Mouse (Mus musculus) frontal cortex, postnatal 14 days (tissue): ENCODE measurements at regions not wholly inside any gene's neighbourhood (a gene's known extent, or its start where the extent isn't known, plus 50 kb on each side); places are given as distances from the start of the nearest gene placed in this dataset.
"Not testable (repeated sequence)": the region's sequence is repeated elsewhere in the genome, so short reads cannot be mapped to it uniquely, and the experiment has no call there.

Experiments used
- DNase-seq, 2 experiments: peaks; one replicate each; pipeline ENCODE4 v3.0.0; 2022; ENCODE audit warnings: low spot score in 2 of 2

DNA sequence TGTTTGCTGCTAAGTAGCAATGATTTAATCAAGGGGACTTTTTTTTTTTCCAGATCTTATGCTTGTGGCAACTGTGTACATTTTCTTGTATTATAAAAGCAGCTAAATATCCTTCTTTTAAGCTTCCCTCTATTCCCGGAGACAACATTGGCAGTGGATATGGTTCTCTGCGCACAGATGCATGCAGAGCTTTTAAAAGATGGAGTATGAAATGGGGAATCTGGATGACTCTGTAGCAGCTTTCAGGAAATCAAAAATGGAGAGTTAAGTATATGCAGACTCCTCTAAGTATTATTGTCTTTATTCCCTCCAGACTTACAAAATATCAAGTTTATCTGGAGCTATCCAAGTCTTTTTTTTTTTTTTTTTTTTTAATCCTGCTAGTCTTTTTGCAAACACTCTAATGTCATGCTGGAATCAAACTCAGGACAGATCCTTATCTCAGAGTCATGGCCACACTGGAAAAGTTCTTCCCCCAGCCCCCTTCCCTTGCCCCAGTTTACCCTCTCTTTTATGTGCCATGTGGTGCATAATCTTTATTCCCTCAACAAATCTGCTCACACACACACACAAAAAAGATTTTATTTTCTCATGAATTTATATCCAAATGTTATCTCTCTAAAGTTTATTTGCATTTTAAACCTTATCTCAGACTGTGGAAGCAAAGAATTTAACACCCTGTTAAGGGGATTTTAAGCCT is 1080.3 kb upstream of the Cdh6 start:
- DNase-seq: no peak

DNA sequence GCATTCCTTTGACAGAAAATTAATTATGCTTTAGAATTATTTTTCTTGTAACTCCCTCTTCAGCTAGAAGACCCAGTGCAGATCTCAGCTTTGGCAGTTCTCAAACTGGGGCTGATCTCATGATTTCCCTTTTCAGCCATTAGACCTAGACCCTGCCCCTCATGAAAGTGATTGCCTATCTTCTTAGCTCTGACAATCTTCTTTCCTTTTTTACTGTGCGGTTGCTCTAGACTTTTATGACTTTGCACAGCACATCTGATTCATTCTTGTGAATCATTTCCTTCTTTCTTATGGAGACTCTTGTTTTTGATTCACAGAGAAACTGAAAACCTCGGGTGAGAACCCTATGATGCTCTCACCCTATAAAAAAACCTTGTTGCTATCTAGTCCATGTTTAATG is 1078.3 kb upstream of the Cdh6 start:
- DNase-seq: no peak

DNA sequence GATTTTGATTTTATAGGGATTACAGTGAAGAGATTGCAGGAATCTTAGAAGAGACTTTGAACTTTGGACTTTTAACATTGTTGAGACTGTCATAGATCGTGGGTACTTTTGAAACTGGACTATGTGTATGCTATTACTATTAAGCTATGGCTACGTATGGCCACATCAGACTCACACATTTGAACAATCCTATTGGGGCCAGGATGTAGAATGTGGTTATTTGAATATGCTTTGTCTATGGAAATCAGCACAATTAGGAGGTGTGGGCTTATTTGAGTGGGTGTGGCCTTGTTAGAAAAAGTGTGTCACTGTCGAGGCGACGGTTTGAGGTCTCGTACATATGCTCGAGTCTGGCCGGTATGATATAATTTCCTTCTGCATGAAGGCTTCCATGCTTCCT is 1041.8 kb upstream of the Cdh6 start:
- no peak for DNase-seq

DNA sequence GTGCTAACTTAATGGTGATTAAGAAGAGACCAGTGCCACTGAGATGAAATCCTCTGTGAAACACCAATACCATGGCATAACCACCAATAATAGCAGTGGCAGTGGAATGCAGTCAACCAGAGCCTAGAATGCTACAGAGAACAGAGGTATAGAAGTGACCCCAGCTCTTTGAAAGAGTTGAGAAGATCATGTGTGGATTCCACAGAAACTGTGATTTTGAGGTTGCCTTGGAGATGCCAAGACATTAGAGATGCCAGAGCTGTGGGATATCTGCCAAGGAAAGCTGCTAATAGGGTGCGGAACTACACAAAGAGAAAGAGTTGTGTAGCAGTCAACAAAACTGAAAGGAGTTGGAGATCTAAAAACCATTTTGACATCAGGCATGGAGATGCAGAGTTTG is 1041.3 kb upstream of the Cdh6 start:
- no peak for DNase-seq

DNA sequence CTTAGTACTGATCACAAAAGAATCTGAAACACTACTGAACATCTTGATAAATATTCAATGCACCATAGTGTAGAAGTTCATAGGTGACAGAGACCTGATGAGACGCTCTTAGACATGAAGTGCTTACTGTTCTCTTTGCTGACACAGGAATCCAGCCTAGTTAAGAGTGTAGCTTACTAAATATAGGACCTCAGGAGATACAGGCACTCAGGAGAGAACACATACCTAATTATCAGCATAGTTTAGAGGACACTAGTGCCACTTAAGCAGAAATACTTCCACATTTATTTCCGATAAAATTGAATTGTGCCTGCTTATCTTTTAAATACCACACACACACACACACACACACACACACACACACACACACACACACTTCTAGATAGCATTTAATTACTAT is 1004.0 kb upstream of the Cdh6 start:
- DNase-seq: no peak

DNA sequence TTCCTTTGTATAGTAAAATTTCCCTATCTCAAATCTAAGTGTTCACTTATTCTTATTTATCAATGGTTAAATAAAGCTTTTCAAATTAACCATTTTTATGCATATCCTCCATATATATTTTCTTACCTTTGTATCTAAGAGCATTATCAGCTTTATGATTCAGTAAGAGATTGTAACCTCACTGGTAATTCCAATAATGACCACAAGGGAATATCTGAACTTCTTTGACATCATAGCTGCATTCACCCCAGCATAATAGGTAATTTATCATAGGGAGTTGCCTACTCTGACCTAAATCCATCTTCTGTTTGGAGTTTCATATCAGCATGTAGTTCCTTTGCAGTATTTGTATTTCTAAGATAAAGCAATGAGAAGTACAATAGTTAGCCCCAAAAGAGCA is 963.9 kb upstream of the Cdh6 start:
- no peak for DNase-seq

DNA sequence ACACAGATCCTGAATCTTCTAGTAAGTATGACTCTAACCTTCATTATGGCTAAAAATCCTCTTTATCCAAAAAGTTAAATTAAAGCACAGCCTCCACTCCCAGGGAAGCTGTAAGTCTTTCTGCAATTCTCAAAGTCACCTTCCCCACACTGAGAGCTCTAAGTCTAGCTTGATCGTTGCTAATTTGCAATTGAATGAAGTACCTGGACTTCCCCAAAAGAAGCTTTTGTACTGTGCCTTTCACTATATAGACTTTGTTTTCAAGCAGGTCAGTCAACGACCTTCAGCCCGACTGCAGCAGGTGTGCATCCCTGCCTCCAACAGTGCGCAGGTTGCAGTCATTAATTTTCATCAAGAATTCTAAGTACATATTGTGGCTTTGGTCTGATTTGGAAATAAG is 950.4 kb upstream of the Cdh6 start:
- DNase-seq: no peak

DNA sequence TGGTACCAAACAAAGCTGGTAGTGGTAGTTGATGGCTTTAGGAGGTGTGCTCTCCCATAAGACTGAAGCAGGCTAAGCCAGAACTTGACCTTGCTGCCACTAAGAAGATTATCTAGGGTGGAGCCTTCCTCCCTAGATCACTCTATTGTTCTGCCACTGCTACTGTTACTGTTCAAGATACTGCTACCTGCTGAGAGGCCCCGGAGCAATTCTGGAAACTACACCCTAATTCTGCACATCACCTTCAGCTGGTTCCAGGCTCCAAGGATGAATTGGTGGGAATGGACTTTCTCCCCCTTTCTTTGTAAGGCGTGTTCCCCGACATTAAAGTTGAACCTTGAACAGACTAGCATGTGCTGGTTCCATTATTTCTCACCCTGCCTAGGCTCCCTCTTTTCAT is 944.8 kb upstream of the Cdh6 start:
- not testable (repeated sequence) for DNase-seq

DNA sequence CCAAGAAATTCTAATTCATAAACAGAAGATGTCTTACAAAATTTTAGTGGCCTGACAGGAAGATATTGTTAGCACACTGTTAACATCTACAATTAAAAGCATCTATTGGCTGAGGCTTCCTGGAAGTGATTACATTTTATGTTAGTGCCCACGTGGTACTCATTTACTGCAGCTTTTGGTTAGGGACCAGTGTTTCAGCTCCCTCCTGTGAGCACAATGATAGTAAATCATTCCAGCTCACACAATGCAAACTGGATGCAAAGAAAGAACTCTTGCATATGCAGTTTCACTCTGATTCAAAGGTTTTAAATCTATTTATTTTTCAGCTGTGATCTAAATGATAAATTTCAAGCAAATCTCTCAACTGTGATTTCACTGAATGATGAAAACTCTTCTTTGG is 928.3 kb upstream of the Cdh6 start:
- DNase-seq: no peak

DNA sequence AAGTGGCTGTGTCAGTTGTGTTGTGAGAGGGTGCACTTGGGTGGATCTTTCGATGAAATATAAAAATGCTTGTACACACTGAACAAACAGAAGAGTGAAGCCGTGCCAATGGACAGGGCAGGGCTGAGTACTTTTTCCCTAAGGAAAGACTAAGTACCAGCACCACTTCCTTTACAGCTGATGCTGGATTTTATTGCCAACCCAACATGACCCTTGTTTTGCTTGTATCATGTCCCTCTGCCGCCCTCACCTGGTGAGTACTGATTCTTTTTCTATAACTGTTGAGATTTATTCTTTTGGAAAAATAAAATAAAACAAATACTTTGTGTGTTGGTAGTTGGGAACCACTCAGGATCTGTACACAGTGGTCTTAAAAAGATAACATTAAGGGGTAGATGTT is 878.4 kb upstream of the Cdh6 start:
- peak in 1 of 2 experiments; percentile 4 for DNase-seq
